Mouse (Mus musculus) T-helper 17 cell (primary cell): ENCODE measurements around the gene Cog5.

Source experiments
- in situ Hi-C, 2 experiments: fragments of 300-600 bp; cut with MboI, MseI; formaldehyde crosslinking; loops; 1 replicate in 1 of 2; 2 replicates in 1 of 2; pipeline ENCODE4 v1.15.1; 2025; ENCODE audit warnings: high pct_unique_total_duplicates in 2 of 2

Cog5 gene

GRCm38 (mm10) chr12:31706168-31706567 lies 51.5 kb downstream of the Cog5 start:
- in situ Hi-C loops, result no loop called here

GRCm38 (mm10) chr12:31707531-31707930 lies 52.9 kb downstream of the Cog5 start:
- in situ Hi-C loops, result no loop called here

GRCm38 (mm10) chr12:31709665-31710064 lies 55.0 kb downstream of the Cog5 start:
- in situ Hi-C loops, result no loop called here

- in situ Hi-C loops, result no loop called here
Measured at GRCm38 (mm10) chr12:31712233-31712632, 57.6 kb downstream of the Cog5 start.

GRCm38 (mm10) chr12:31712727-31713126 lies 58.1 kb downstream of the Cog5 start:
- in situ Hi-C loops, result no loop called here

- in situ Hi-C loops, result no loop called here
Measured at GRCm38 (mm10) chr12:31713600-31713999, 58.9 kb downstream of the Cog5 start, which contains the start of gene Gpr22. Gene Gpr22, minus strand, starts transcription at chr12:31713947.

GRCm38 (mm10) chr12:31714070-31714469 lies 59.4 kb downstream of the Cog5 start:
- in situ Hi-C loops, result no loop called here

- in situ Hi-C loops, result loop anchor here in 1 of 2 experiments (5.0 kb wide), 1 partner anchor 207 kb away; no protein-coding TSS in a partner anchor
Measured at GRCm38 (mm10) chr12:31719586-31720275, 65.1 kb downstream of the Cog5 start.

GRCm38 (mm10) chr12:31724576-31724975 lies 69.9 kb downstream of the Cog5 start:
- in situ Hi-C loops, result no loop called here

GRCm38 (mm10) chr12:31725511-31726275 lies 71.0 kb downstream of the Cog5 start:
- in situ Hi-C loops, result loop anchor here in 1 of 2 experiments (5.0 kb wide), 1 partner anchor 218 kb away; no protein-coding TSS in a partner anchor

- in situ Hi-C loops, result loop anchor here in 1 of 2 experiments (5.0 kb wide), 1 partner anchor 219 kb away; no protein-coding TSS in a partner anchor
Measured at GRCm38 (mm10) chr12:31726707-31727106, 72.0 kb downstream of the Cog5 start.

GRCm38 (mm10) chr12:31730126-31730525 lies 75.5 kb downstream of the Cog5 start:
- in situ Hi-C loops, result no loop called here

GRCm38 (mm10) chr12:31734616-31735015 lies 79.9 kb downstream of the Cog5 start:
- in situ Hi-C loops, result no loop called here

GRCm38 (mm10) chr12:31747301-31747700 lies 92.6 kb downstream of the Cog5 start:
- in situ Hi-C loops, result no loop called here

GRCm38 (mm10) chr12:31749846-31750245 lies 95.2 kb downstream of the Cog5 start:
- in situ Hi-C loops, result no loop called here

- in situ Hi-C loops, result no loop called here
Measured at GRCm38 (mm10) chr12:31754465-31754864, 99.8 kb downstream of the Cog5 start.

- in situ Hi-C loops, result no loop called here
Measured at GRCm38 (mm10) chr12:31755885-31756755, 101.5 kb downstream of the Cog5 start.

GRCm38 (mm10) chr12:31773612-31774011 lies 118.9 kb downstream of the Cog5 start:
- in situ Hi-C loops, result no loop called here

- in situ Hi-C loops, result no loop called here
Measured at GRCm38 (mm10) chr12:31784291-31784690, 129.6 kb downstream of the Cog5 start.

GRCm38 (mm10) chr12:31788530-31788929 lies 133.9 kb downstream of the Cog5 start:
- in situ Hi-C loops, result no loop called here

- in situ Hi-C loops, result no loop called here
Measured at GRCm38 (mm10) chr12:31806410-31807154, 151.9 kb downstream of the Cog5 start.
